Mouse (Mus musculus) spleen, adult 12 weeks (tissue): Measurements from ENCODE around the gene Hsd17b3.
"Not testable (repeated sequence)": the region's sequence is repeated elsewhere in the genome, so short reads cannot be mapped to it uniquely, and the experiment has no call there.

Source experiments
- DNase-seq: peaks from one replicate; pipeline ENCODE4 v3.0.0; 2022; ENCODE audit warnings: low spot score

Hsd17b3 gene

DNA sequence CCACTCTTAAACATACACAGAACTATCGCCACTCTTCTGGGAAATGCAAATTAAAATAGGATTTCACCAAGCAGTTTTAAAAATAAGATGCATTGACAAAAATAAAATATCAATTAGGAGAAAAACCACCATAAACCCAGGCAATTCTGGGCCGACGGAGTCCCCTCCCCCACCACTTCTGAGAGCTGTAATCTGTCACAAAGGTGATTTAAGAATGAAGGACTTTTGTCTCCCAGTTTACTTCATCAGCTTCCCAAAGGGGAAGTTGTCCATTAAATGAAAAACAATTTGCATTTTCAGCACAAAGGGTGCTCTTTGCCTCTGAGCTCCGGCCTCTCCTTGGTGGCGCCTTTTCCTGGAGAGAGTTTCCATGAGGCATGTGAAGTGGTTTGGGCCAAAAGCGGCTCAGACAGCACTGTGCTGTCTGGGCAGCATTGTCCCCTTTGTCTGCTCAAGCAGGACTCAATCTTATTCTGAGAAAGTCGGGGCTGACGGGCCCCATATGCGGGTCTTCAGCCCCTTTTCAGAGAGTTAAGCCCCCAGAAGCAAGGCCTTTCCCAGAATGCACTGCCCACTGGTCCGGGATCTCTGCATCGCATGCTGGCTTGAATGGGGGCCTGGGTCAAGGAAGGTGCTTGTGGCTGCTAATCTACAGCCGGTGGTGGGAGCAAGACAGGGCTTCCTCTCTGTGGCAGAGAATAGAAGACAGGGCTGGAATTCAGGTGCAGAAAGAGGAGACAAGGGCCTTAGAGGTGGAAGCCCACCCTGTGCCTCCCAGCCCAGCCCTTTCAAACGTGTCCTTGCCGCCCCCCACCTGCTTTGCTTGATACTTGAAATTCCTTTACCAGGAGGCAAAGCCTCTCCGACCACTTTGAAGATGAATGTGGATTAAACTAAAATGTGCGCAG, 7.8 kb downstream of the Hsd17b3 start:
- DNase-seq = no peak

DNA sequence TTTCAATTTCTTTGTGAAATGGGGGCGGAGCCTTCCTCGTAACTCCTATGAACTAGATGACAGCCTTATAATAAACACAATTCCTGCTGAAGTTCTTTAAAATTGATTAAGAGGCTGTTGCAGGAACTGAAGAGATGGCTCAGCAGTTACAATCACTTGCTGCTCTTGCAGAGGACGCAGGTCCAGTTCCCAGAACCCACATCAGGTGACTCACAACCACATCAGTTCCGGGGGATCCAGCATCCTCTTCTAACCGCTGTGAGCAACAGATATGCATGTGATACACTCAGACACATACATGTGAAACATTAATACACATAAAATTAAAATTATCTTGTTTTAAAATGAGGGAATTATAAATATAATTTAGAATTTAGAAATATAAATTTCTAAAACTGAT, 11.4 kb downstream of the Hsd17b3 start:
- no peak for DNase-seq

DNA sequence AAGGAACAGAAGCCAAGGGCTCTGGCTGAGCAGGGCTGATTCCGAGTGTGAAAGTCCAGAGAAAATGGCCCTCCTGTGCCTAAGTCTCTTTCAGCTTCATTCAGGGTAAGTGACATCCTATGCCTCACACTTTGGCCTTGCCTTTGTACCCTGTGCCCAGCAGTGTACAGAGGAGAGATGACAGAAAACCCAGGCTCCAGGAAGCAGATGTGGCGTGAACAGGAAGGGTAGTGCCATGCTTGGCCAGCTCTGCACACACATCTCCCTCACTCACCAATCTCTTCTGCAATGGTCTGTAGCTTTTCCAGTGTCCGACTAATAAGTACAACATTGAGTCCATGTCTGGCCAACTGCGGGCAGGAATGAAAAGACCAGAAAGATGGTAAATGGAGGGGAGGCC, 13.0 kb downstream of the Hsd17b3 start:
- DNase-seq = no peak

DNA sequence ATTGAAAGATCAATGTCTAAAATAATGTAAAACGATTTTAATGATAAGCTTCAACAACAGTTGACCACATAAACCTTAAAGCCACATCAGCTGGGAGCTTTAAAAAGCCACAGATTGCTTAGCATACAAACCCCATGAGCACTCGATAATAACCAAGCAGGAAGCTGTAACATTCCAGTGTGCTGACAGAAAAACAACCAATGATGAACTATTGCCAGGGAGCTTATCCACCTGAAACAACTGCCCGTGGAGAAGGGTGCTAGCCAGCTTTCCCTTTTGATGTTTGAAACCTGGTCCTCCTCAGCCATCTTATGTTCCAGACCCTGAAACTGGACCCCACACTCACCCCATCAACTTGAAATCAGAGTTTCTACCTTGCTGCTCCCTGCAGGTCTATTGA, 22.4 kb downstream of the Hsd17b3 start:
- DNase-seq = no peak

DNA sequence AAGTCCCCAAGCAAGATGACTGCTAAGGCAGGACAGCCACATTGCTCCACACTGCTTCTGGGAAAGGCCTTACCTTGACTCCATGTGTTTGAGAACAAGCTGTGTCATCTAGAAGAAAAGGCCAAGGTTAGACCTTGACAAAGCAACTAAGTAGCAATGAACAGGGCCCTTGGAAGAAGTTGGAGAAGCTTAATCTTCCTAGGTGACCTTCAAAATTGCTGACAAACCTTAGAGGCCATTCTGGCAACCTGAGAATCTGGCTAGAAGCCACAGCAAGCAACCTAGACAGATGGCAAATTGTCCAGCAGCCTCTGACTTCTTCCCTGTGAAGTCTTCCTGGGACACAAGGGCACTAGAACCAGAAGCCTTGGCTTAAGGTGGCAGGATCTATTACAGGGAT, 24.8 kb downstream of the Hsd17b3 start:
- no peak for DNase-seq

DNA sequence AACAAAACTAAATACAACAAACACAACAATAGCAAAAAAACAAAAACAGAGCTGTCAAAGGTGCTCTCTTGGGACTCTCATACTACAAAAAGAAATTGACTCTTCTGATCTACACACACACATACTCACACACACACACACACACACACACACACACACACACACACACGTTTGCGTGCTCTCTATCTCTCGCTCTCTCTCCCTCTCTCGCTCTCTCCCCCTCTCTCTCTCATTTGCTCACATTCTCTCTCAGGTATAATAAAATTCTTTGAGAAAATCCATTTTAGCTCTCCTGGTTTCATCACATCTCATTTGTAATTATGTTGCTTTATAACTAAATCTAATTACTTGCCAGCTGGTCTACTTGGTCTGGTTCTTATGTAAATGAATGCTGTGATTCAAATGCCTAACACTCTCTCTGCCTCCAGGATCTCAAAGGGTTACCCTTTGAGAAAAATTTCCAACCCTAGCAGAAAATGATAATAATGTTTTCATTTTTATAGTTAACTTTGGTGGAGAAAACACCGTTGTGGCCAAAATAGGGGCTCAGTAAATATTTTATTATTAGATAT, 28.0 kb downstream of the Hsd17b3 start:
- no peak for DNase-seq

DNA sequence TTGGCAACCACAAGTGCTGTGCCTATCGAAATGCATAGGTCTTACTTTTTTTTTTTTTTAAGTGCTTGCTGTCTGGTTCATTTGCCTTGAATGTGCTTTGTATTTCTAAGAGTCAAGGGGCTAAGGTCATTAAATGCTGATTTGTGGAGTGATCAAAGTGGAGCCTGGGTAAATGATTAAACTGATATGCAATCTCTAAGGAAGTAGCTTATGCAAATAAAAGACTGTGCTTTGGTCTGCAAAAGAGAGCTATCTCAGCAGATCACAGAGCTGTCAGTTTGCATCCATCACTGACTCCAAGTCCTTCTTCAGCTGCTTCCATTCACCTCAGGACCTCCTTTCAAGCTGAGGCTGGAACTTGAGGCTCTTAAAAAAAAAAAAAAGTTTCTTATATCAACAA, 35.1 kb downstream of the Hsd17b3 start:
- DNase-seq = no peak

DNA sequence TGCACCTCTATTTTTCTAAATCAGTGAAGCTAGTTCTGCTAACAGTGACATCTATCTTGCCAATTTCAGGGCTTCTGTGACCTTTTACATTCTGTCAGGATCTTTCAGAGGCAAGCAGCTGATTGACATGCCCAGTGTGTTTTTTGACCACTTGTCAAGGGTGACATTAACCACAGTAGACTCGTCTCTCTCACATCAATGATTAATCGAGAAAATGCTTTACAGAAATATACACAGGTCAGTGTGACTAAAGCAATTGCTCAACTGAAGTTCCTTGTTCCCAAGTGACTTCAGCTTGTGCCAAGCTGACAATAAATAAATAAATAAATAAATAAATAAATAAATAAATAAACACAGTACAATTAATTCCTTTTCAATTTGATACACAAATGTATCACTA, 36.7 kb downstream of the Hsd17b3 start:
- not testable (repeated sequence) for DNase-seq

DNA sequence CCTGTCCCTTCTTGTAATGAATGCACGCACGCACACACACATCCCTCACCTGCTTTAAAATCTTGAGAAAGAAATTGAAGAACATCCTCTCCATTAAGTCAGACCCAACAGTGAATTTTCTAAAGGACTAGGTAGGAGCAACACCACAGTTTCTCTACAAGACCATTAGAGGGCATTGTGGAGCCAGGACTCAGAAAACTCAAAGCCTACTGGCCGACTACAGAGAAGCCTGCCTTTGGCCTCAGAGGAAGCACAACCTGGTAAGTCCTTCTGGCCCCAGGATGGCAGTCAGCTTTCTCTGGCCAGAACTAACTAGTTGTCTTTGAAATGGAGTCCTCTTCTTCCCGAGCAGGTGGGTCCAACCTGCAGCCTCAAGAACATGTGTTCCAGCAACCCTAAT, 38.1 kb downstream of the Hsd17b3 start:
- no peak for DNase-seq

DNA sequence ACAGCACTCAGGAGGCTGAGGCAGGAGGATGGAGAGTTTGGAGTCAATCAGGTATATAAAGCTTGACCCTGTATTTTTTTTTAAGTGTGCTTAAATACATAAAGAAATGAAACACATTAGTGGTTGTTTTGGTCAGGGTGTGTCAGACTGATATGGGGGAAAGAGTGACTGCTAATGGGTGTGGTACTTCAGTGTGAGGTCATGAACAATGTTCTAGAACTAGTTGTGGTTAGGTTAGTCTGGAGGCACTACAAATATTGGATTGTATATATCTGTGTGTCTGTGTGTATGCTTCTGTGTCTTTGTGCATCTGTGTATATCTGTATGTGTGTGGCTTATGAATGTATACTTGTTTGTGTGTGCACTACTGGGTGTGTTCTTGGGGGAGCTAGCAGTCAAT, 39.5 kb downstream of the Hsd17b3 start:
- DNase-seq = no peak

DNA sequence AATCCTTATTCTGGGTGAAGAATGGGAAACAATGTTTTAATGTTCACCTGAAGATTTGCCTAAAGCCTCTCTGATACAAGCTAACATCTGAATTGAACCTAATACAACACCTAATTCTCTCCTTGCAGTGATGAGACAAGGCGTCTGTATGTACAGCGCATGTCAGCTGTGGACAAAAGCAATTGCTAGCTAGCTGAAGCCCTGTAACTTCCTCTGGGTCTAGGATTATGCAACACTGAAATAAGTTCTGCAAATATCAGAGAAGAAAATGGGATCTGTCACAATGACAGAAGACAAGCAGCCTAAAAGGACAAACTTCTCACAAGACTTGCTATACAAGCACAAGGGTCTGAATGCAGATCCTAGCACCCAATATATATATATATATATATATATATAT, 40.6 kb downstream of the Hsd17b3 start:
- DNase-seq = no peak

DNA sequence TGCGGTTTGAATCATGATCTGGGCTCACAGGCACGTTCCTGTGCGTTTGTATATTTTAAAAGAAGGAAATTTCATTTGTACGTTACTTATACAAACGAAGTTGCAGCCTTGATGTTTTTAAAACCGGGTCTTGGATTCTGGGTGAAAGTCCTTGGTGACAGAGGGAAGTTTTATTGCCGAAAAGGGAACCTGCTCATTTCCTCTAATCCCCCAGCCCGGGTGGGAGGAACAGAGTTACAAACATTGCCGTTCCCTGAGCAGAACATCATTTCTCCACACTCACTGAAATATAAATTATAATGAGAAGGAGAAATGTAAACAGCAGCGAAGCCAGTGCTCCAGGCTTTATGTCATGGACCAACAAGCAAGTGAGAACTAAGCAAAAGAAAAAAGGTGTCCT, 49.1 kb downstream of the Hsd17b3 start:
- DNase-seq = no peak

DNA sequence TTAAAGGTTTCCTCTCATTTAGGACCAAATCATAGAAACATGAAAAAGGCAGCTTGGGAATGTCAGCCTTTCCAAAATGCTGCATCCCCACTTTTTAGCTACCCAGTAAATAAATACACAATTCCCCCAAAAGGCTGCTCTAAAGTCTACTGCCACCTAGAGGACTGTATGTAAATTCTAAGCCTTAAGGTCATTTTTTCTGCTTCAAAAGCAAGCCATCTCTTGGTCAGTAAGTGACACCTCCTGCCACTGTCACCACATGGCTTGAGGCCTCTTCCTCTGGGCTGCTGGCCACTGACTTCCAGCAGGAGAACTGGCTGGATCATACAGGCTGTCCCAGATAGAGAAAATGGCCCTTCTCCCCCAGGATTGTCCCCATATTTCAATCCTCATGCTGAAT, 50.9 kb downstream of the Hsd17b3 start:
- no peak for DNase-seq

DNA sequence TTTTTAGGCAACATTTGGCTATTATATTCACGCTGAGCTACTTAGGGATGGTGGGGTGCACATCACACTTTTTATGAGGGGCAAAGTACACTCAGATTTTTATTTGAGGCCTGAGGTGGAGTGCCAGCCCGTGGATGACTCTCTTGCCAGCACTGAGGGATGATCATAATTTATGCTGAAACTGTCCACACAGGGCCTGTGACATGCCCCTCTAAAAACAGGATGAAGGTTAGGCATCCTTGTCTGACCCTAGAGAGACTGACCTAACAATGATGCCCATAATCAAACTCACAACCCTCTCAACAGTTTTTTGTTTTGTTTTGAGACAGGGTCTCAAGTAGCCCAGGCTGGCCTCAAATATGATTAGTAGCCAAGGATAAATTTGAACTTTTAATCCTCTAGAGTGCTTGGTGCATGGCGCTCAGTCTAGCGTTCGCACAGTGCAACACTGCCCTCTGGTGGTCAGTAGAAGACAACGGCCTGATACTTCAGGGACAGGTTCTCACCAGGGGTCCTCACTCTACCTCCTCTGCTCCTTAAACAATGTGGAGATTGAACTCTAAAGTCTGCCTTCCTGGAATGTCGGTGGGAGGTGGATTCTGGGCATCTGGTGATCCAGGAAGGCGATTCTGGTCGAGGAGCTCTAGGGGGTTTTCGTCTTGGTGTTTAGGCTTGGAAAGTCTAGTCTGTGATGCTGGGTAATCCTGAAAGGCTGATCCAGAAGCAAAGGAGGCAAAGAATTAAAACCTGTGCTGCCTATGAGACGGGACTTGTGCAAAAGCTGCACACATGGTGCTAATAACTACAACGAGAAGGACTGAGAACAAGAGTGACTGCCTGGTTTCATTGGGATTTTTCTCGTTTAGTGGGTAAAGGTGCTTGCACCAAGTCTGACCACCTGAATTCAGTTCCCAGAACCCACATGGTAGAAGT, 52.7 kb downstream of the Hsd17b3 start:
- peak; percentile 15 for DNase-seq

DNA sequence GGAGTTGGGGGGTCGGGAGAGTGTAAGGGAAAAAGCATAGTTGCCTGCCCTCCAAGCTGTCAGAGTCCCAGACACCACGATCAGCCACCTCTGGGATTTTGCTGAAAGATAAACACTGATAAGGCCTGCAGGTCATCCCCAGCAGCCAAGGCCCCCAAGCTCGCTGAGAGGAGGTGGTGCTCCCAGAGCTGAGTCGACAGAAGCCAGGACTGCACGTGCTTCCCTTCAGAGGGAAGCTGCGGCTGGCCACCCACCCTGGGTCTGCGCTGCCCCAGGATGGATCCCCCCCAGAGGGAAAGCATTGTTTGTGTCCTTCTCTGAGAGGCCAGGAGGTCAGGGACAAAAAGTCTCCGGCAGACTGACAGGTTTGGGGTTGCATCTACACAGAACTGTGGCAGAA, 54.0 kb downstream of the Hsd17b3 start:
- no peak for DNase-seq

DNA sequence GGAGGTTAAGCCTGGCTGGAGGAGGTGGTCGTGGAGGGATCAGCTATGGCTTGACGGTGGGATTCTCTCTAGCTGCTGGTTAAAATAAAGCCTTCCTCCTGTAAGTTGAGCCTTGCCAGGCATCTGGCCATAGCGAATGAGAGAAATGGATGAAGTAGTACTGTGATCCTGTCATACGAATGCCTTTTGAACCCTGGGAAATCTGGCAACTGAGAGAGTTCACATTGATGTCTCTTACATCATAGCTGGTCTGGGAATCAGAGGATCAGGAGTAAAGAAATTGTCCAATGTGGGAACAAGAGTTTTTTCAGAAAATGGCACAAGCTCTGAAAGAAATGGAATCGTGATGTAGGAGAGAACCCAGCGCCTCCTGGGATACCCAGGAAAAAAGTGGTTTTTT, 55.1 kb downstream of the Hsd17b3 start:
- DNase-seq = no peak

DNA sequence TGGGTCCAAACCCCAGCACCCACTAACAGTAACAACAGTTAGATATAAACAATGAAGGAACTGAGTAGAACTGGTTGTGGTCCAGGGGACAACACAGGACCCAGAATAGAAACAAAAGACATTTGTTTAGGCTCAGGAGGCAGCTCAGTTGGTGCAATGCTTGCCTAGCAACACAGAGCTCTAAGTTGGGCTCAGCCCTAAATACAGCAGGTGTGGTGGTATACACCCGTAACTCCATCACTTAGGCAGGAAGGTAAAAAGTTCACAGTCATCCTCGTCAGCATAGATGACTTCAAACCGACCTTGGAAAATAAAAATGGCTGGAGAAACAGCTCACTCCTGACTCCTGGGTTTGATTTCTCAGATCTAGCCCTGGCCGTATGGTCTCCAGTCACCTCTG, 55.8 kb downstream of the Hsd17b3 start:
- no peak for DNase-seq

DNA sequence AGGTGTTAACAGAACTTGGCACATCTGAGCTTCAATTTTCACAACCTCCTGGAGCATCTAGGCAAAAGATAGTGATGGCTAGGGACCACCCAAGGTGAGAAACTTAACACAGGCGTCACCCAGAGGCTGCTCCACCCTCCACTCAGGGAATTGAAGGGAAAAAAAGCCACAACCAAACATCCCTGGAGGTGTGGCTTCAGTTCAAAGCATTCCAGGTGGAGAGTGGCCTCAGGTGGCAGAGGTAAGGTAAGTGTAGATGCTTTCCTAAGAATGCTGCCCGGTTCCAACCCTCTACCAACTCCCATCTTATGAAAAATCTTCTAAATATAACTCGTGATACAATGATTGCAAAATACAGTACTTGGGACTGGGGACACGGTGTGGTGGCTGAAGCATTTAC, 57.8 kb downstream of the Hsd17b3 start:
- DNase-seq = no peak

DNA sequence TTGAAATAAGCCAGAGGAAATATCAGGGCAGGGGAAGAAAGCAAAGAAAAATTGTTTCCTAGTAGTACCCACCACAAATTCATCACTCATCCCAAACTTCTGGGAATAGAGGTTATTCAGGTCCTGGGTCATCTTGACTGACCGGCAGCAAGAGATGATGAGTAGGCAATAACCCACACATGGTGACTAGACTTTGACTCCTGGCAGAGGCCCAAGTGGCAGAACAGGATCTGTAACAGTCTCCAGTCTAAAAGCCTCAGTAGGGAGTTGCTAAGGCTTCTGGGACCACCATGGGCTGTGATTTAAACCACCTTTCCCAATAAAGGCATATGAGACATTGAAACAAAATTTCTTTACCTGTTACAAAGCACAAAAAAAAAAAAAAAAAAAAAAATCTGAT, 58.2 kb downstream of the Hsd17b3 start:
- no peak for DNase-seq

DNA sequence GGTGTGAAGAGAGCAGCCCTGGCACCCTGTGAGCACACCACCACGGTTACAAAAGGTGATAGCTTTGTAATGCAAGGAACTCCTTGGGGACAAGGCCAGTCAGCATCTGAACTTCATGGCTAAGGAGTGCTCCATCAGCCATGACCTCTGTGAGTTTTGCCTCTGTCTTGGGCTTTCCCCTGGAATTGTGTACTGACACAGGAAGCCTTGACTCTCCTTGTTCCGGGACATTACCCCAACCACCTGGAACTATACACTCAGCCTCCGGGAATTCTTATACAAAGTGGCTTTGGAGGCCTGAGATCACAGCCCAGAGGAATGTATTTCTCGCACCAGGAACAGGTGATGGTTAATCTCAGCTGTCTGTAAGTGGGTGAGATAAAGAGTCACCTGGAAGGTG, 64.2 kb downstream of the Hsd17b3 start:
- no peak for DNase-seq

DNA sequence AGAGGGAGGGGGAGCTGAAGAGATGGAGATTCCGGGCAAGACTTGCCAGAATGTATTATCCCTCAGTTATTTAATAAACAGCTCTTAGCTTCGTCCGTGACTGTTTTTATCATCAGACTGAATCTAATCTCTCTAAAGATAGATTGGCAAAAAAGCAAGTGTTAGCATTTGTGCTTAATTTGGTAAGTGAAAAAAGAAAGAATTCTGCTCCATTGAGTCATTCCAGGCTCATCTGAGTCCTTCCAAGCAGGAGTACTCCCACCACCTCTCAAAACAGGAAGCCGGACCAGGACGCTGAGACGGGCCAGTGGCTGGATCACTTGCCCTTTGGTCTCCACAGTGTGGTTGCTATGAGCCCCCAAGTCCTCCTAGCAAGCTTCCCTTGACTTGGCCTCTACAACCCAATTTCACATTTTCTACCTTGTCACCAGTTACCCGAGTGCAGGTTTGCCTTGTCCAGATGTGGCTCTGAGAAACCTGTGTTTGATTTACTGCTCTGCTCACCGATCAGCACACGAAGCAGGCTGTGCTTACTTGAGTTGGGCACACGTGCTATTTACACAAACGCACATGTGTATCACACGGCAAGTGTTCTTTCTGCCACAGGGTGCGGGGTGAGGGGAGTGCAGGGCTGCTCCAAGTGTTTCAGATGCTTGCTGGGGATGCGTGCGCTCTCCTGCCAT, 66.1 kb downstream of the Hsd17b3 start:
- DNase-seq = no peak

DNA sequence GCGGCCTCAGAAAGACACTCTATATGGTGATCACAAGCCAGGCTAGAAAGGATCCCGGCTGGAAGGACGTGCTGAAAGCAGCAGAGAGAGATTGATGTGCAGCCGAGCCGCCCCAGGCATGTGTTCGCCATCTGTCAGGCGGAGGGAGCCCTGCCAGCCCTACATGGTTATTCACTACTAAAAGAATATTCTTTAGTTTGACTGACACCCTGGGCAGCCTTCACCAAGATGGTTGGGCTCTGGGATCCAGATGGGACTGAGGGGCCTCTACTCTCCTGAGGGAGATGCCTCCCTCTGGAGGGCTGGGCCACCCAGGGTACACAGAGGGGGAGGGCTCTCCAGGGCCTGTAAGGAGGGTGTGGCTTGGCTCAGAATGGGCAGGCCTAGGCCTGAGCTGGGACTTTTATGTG, 68.1 kb downstream of the Hsd17b3 start:
- no peak for DNase-seq
